Mouse (Mus musculus) small intestine, adult 2 months (tissue): ENCODE measurements at regions not wholly inside any gene's neighbourhood (a gene's known extent, or its start where the extent isn't known, plus 50 kb on each side); places are given as distances from the start of the nearest gene placed in this dataset.

Experiments
- H3K27ac ChIP-seq: fragments of 200-500 bp; 2 replicates; pipeline ENCODE4 v1.5.1; 2012; ENCODE audit warnings: low read depth, low read length, control low read depth, inconsistent platforms; ENCODE audit not compliant: insufficient read depth
- H3K27me3 ChIP-seq: fragments of 200-500 bp; 2 replicates; pipeline ENCODE4 v1.6.1; 2012; ENCODE audit warnings: mild to moderate bottlenecking, moderate library complexity, low read length, inconsistent platforms; ENCODE audit not compliant: control insufficient read depth, insufficient read depth
- H3K36me3 ChIP-seq: fragments of 200-500 bp; 2 replicates; pipeline ENCODE4 v1.6.1; 2012; ENCODE audit warnings: mild to moderate bottlenecking, low read length, control low read depth, inconsistent platforms; ENCODE audit not compliant: control insufficient read depth, insufficient read depth
- H3K4me1 ChIP-seq: fragments of 200-500 bp; 2 replicates; pipeline ENCODE4 v1.6.1; 2012; ENCODE audit warnings: low read length, inconsistent platforms, mixed read lengths; ENCODE audit not compliant: control insufficient read depth, insufficient read depth, insufficient read length
- H3K4me3 ChIP-seq: fragments of 200-500 bp; 2 replicates; pipeline ENCODE4 v1.5.1; 2012; ENCODE audit warnings: low read depth, mild to moderate bottlenecking, control low read depth, inconsistent platforms, low read length, moderate library complexity
- CTCF ChIP-seq: fragments of 200-500 bp; IDR thresholded peaks from 2 replicates; pipeline ENCODE4 v1.5.1; 2012; ENCODE audit warnings: low read depth, mild to moderate bottlenecking, control low read depth, inconsistent platforms, low read length, moderate library complexity, mixed read lengths; ENCODE audit not compliant: insufficient replicate concordance, insufficient read length; ENCODE audit errors: extremely low read depth
- POLR2A ChIP-seq: fragments of 200-500 bp; IDR thresholded peaks from 2 replicates; pipeline ENCODE4 v1.6.1; 2012; ENCODE audit warnings: low read depth, mild to moderate bottlenecking, control low read depth, inconsistent platforms, low read length, moderate library complexity
- WGBS: fragments of 180-500 bp; shearing (Covaris S2); methylation state at CpG from one replicate; pipeline ENCODE4 v1.1.7; 2018; 5-methylcytosine and 5-hydroxymethylcytosine counted together

DNA sequence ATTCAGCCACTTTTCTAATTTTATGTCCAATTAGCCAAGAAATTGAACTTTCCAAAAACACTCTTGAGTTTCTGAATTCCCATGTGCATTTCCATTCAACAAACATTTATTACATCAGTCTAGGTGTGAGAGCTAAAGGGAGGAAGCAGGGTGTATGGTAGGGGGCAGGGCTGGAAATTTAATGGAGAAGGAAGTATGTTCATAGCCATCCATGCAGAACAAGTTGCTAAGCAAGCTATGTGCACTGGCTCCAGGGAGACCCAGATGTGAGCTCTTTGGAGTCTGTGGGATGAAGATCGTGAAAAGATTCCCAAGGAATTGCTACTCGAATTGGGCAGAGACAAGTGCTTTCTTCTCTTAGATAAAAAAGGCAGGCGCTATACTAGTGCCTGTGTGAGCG lies 388.2 kb upstream of the Fam92a start:
- no peaks in the 10 kb centered on the region for H3K36me3 ChIP-seq
- no peak for TF ChIP-seq CTCF
- no peak for TF ChIP-seq POLR2A
- H3K4me3 ChIP-seq, result no peak overlapping the region
- H3K27ac ChIP-seq, result no peak overlapping the region
- no peaks in the 10 kb centered on the region for H3K27me3 ChIP-seq
- WGBS, result 81% methylated on average over 4 of the region's 4 CpGs
- no peaks in the 10 kb centered on the region for H3K4me1 ChIP-seq

DNA sequence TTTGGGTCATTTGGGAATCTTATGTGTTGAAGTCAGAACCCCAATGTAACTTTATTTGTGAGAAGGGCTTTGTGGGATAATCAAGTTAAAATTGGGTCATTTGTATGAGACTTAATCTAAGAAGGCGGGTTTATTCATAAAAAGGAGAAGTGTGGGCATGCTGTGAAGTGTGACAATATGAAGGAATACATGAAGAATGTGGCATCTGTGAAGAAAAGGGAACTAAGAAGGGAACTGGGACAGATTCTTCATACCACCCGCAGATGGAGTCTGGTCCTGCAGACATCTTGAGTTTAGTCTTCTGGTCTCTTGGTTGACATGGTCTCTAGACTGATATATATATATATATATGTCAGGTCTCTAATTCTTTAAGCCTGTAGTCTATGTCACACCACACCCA lies 385.3 kb upstream of the Fam92a start:
- Histone ChIP-seq H3K4me1 (no peaks in the 10 kb centered on the region), H3K36me3 (no peaks in the 10 kb centered on the region), H3K27ac (no peak overlapping the region), H3K27me3 (no peaks in the 10 kb centered on the region), H3K4me3 (no peak overlapping the region)
- TF ChIP-seq CTCF (no peak), POLR2A (no peak)
- 72% methylated on average over 2 of the region's 2 CpGs for WGBS

- Histone ChIP-seq H3K4me3 (no peak overlapping the region), H3K4me1 (no peaks in the 10 kb centered on the region), H3K36me3 (no peaks in the 10 kb centered on the region), H3K27me3 (no peaks in the 10 kb centered on the region), H3K27ac (no peak overlapping the region)
- no peak for TF ChIP-seq CTCF
- TF ChIP-seq POLR2A, result no peak
- WGBS, result 85% methylated on average over 4 of the region's 4 CpGs
These were observed 377.4 kb upstream of the Fam92a start for GRCm38 (mm10) chr4:12549265-12549664.

GRCm38 (mm10) chr4:12543906-12544305 lies 372.1 kb upstream of the Fam92a start:
- WGBS, result 61% methylated on average over 2 of the region's 2 CpGs
- TF ChIP-seq POLR2A, result no peak
- TF ChIP-seq CTCF, result no peak
- H3K4me1 ChIP-seq, result no peaks in the 10 kb centered on the region
- H3K4me3 ChIP-seq, result no peak overlapping the region
- no peaks in the 10 kb centered on the region for H3K36me3 ChIP-seq
- no peak overlapping the region for H3K27ac ChIP-seq
- no peaks in the 10 kb centered on the region for H3K27me3 ChIP-seq

DNA sequence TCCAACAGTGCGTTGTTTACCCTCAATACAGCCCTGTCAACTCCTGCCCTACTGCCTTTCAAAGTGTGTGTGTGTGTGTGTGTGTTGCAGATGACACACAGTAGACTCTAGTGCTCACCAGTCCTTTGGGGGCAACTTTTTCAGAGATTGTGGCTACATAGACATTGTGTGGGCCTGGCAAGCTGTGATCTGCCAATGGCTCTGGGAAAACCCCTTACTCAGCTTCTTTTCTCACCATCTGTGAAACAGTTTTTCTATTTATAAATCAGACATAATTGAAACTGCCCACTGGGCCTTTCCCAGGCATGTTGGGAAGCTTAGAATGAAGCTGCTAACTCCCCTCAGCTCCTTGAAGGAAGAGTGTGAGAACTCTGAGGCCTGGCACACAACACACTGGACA lies 369.7 kb upstream of the Fam92a start:
- 85% methylated on average over 1 of the region's 1 CpGs for WGBS
- TF ChIP-seq POLR2A (no peak), CTCF (no peak)

DNA sequence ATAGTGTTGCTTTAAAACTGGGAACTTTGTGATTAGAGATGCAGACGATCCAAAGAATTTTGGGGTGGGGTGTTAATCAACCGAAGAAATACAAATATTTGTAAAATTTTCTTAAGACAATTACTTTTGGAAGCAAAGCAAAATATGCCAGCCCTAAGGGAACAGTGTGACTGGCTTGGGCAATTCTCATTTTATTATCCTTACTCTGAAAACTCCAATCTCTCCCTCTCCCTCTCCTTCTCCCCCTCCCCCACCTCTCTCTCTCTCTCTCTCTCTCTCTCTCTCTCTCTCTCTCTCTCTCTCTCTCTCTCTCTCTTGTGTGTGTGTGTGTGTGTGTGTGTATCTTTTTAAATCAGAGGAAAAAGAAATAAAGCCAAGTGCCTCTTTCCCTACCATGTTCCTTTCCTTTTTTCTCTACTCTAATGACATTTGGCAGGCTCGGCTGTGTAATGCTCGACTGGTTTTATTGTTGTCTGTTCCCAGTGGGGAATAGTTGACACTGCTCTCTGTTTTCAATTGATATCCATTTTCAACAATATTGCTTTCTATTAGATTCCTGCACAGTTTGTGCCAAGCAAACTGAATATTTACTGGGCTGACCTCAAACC lies 367.5 kb upstream of the Fam92a start:
- Histone ChIP-seq H3K4me1 (no peaks in the 10 kb centered on the region), H3K4me3 (no peak overlapping the region), H3K27me3 (no peaks in the 10 kb centered on the region), H3K27ac (no peak overlapping the region), H3K36me3 (no peaks in the 10 kb centered on the region)
- TF ChIP-seq CTCF, result no peak
- no peak for TF ChIP-seq POLR2A
- 30% methylated on average over 4 of the region's 4 CpGs for WGBS

More for the DNA sequence above, 369.7 kb upstream of the Fam92a start:
- Histone ChIP-seq H3K27me3 (no peaks in the 10 kb centered on the region), H3K4me3 (no peak overlapping the region), H3K27ac (no peak overlapping the region), H3K36me3 (no peaks in the 10 kb centered on the region), H3K4me1 (no peaks in the 10 kb centered on the region)

DNA sequence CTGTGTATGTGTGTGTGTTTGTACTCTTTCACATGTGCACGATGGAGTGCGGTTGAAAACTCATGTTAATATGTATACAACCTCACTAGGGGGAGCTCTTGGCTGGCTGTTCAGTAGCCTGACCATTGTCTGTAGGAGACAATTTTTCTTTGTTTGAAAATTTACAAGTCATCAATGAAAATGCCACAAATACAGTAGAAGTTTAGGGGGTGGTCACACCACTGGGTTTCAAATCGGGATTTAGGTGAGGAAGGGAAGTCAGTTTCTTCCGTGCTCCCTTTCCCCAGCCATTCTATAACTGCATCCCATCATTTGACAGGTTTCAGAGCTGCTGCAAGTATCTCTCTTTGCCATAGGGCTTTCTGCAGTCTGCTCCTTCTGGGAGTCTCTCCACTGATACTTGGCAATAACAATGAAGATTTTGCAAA lies 366.9 kb upstream of the Fam92a start:
- TF ChIP-seq POLR2A, result no peak
- no peak for TF ChIP-seq CTCF
- Histone ChIP-seq H3K4me1 (no peaks in the 10 kb centered on the region), H3K36me3 (no peaks in the 10 kb centered on the region), H3K27me3 (no peaks in the 10 kb centered on the region), H3K4me3 (no peak overlapping the region), H3K27ac (no peak overlapping the region)
- 16% methylated on average over 4 of the region's 4 CpGs for WGBS
